Mouse (Mus musculus) heart, adult 2 months (tissue): ENCODE measurements around the gene Noto. TPM values are rescaled to one million over a fixed set of nuclear protein-coding genes. Genes with fewer than 3 reads are reported as not detected.

Source experiments
- DNase-seq, 2 experiments: peaks; one replicate each; pipeline ENCODE4 v3.0.0; 2021
- H3K27ac ChIP-seq: fragments of 200-600 bp; 2 replicates; pipeline ENCODE4 v1.8.1; 2022
- H3K27me3 ChIP-seq: fragments of 200-500 bp; 2 replicates; pipeline ENCODE4 v1.6.1; 2012; ENCODE audit warnings: mild to moderate bottlenecking, low read length, inconsistent platforms, mixed read lengths; ENCODE audit not compliant: control insufficient read depth, insufficient read depth
- H3K36me3 ChIP-seq: fragments of 200-500 bp; 2 replicates; pipeline ENCODE4 v1.6.1; 2012; ENCODE audit warnings: low read length, inconsistent platforms; ENCODE audit not compliant: control insufficient read depth, insufficient read depth
- H3K4me1 ChIP-seq: fragments of 200-500 bp; 2 replicates; pipeline ENCODE4 v1.6.1; 2011; ENCODE audit warnings: low read length; ENCODE audit not compliant: control insufficient read depth, insufficient read depth
- H3K4me3 ChIP-seq: fragments of 200-600 bp; 2 replicates; pipeline ENCODE4 v1.8.1; 2022
- H3K79me2 ChIP-seq: fragments of 200-500 bp; replicated peaks from 2 replicates; pipeline ENCODE4 v1.6.1; 2012; ENCODE audit warnings: mild to moderate bottlenecking, inconsistent platforms, low read length, moderate library complexity, mixed read lengths; ENCODE audit not compliant: control insufficient read depth, insufficient read depth
- H3K9ac ChIP-seq: fragments of 200-500 bp; 2 replicates; pipeline ENCODE4 v1.6.1; 2012; ENCODE audit warnings: low read depth, mild to moderate bottlenecking, control low read depth, inconsistent platforms, low read length, mixed read lengths
- CTCF ChIP-seq: fragments of 200-600 bp; IDR thresholded peaks from 2 replicates; pipeline ENCODE4 v1.8.1; 2022; ENCODE audit warnings: antibody characterized with exemption, mild to moderate bottlenecking, moderate library complexity
- EP300 ChIP-seq: fragments of 200-500 bp; IDR thresholded peaks from 2 replicates; pipeline ENCODE4 v1.6.1; 2011; ENCODE audit warnings: low read depth, low read length, control low read depth; ENCODE audit not compliant: insufficient read depth
- POLR2A ChIP-seq: fragments of 200-500 bp; IDR thresholded peaks from 2 replicates; pipeline ENCODE4 v1.6.1; 2011; ENCODE audit warnings: mild to moderate bottlenecking, low read depth, low read length, control low read depth; ENCODE audit not compliant: insufficient read depth
- WGBS: fragments of 180-500 bp; shearing (Covaris S2); methylation state at CpG from one replicate; pipeline ENCODE4 v1.1.7; 2018; 5-methylcytosine and 5-hydroxymethylcytosine counted together
- intact Hi-C: fragments of 180-260 bp; cut with DNase I; formaldehyde crosslinking; loops from one replicate; pipeline ENCODE4 v1.15.1; 2025
- polyA plus RNA-seq: library from polyadenylated mRNA; depleted of rRNA; stranded (reverse); fragments of >200 nt; gene quantifications from 2 replicates; pipeline ENCODE4 v1.2.3, GENCODE M21; 2012
- total RNA-seq, 2 experiments: library from RNA; stranded (reverse); gene quantifications; 2 replicates each; pipeline ENCODE4 v1.2.3; 2021

Gene Noto
- total and polyA plus RNA-seq, 3 experiments, result not detected

GRCm38 (mm10) chr6:85403039-85403438 is 20.6 kb upstream of the Noto start:
- no peaks in the 10 kb centered on the region for H3K36me3 ChIP-seq
- intact Hi-C loops, result no loop called here
- DNase-seq, result no peak
- no peak overlapping the region for H3K4me3 ChIP-seq
- no peaks in the 10 kb centered on the region for H3K79me2 ChIP-seq
- peaks cover 13% of the 10 kb centered on the region for H3K4me1 ChIP-seq
- 54% methylated on average over 10 of the region's 10 CpGs for whole genome bisulfite sequencing
- TF ChIP-seq CTCF, result no peak
- TF ChIP-seq EP300, result no peak
- no peak for TF ChIP-seq POLR2A
- no peaks in the 10 kb centered on the region for H3K27me3 ChIP-seq
- no peak overlapping the region for H3K9ac ChIP-seq
- peak overlapping the region; percentile 94 for H3K27ac ChIP-seq

GRCm38 (mm10) chr6:85409003-85409402 is 14.7 kb upstream of the Noto start:
- intact Hi-C loops, result no loop called here
- H3K4me3 ChIP-seq, result no peak overlapping the region
- 0 out of 2 replicates have a peak, but pooled peaks cover 2% of the 10 kb centered on the region for H3K27me3 ChIP-seq
- no peak overlapping the region for H3K27ac ChIP-seq
- H3K4me1 ChIP-seq, result peaks cover 3% of the 10 kb centered on the region
- H3K9ac ChIP-seq, result no peak overlapping the region
- no peaks in the 10 kb centered on the region for H3K79me2 ChIP-seq
- no peak for DNase-seq
- TF ChIP-seq POLR2A, result no peak
- TF ChIP-seq CTCF, result no peak
- H3K36me3 ChIP-seq, result no peaks in the 10 kb centered on the region
- WGBS, result 23% methylated on average over 31 of the region's 31 CpGs

- Histone ChIP-seq H3K79me2 (no peaks in the 10 kb centered on the region), H3K9ac (no peak overlapping the region), H3K27me3 (0 out of 2 replicates have a peak, but pooled peaks cover 2% of the 10 kb centered on the region), H3K27ac (no peak overlapping the region), H3K36me3 (no peaks in the 10 kb centered on the region), H3K4me1 (peaks cover 2% of the 10 kb centered on the region), H3K4me3 (no peak overlapping the region)
- intact Hi-C loops, result loop anchor here (2.0 kb wide), 1 partner anchor 250 kb away; no protein-coding TSS in a partner anchor
- TF ChIP-seq CTCF (peak; percentile 82), POLR2A (no peak), EP300 (peak; percentile 52; the same call in 1 of the 2 replicates)
- peak; percentile 56 to 67 for DNase-seq
- WGBS, result 14% methylated on average over 13 of the region's 13 CpGs
These were observed 12.9 kb upstream of the Noto start for GRCm38 (mm10) chr6:85410771-85411273.

- no peaks in the 10 kb centered on the region for H3K27me3 ChIP-seq
- WGBS, result 54% methylated on average over 3 of the region's 3 CpGs
- TF ChIP-seq POLR2A (no peak), EP300 (no peak), CTCF (no peak)
- no peak overlapping the region for H3K9ac ChIP-seq
- no peaks in the 10 kb centered on the region for H3K79me2 ChIP-seq
- H3K36me3 ChIP-seq, result no peaks in the 10 kb centered on the region
- intact Hi-C loops, result no loop called here
- no peak overlapping the region for H3K4me3 ChIP-seq
- no peaks in the 10 kb centered on the region for H3K4me1 ChIP-seq
- H3K27ac ChIP-seq, result no peak overlapping the region
- DNase-seq, result no peak
These were observed 7.9 kb upstream of the Noto start for GRCm38 (mm10) chr6:85415829-85416228.

GRCm38 (mm10) chr6:85419150-85419549 is 4.5 kb upstream of the Noto start:
- Histone ChIP-seq H3K4me3 (no peak overlapping the region), H3K4me1 (no peaks in the 10 kb centered on the region), H3K27ac (no peak overlapping the region), H3K9ac (no peak overlapping the region), H3K79me2 (no peaks in the 10 kb centered on the region), H3K27me3 (peaks cover 2% of the 10 kb centered on the region; the same call in 1 of the 2 replicates), H3K36me3 (no peaks in the 10 kb centered on the region)
- intact Hi-C loops, result no loop called here
- DNase-seq, result no peak
- TF ChIP-seq CTCF (no peak), POLR2A (no peak), EP300 (no peak)
- 77% methylated on average over 2 of the region's 2 CpGs for WGBS

- no peaks in the 10 kb centered on the region for H3K4me1 ChIP-seq
- 55% methylated on average over 8 of the region's 8 CpGs for WGBS
- TF ChIP-seq POLR2A, result no peak
- H3K4me3 ChIP-seq, result peak overlapping the region; percentile 92
- H3K36me3 ChIP-seq, result no peaks in the 10 kb centered on the region
- no peak for DNase-seq
- H3K9ac ChIP-seq, result no peak overlapping the region
- H3K27ac ChIP-seq, result 0 out of 2 replicates have a peak overlapping the region, but pooled peaks have one; percentile 12
- H3K27me3 ChIP-seq, result no peaks in the 10 kb centered on the region
- intact Hi-C loops, result no loop called here
- no peaks in the 10 kb centered on the region for H3K79me2 ChIP-seq
These were observed 7.7 kb downstream of the Noto start for GRCm38 (mm10) chr6:85431274-85431841.
